Mouse (Mus musculus): Measurements from ENCODE around the gene Fkbp10.
A peak's percentile ranks its signal among the peaks of the same experiment; 100 is the strongest.

Fkbp10 gene

GRCm38 (mm10) chr11:100471352-100472196, 56.1 kb downstream of the Fkbp10 start:
- no peak for DNase-seq (ENCODE audit: low spot score in 2 of 2)

- DNase-seq (ENCODE audit: low spot score in 2 of 2) = peak; percentile 86 to 91
Measured at GRCm38 (mm10) chr11:100472197-100472934, 56.9 kb downstream of the Fkbp10 start, which contains the start of gene Klhl11. TSS of gene Klhl11 (minus strand) at chr11:100472741.

GRCm38 (mm10) chr11:100472935-100473295, 57.4 kb downstream of the Fkbp10 start:
- no peak for DNase-seq (ENCODE audit: low spot score in 2 of 2)
